Comparison of ENCODE assay signal across 17 mouse cellular contexts in the genomic region with DNA sequence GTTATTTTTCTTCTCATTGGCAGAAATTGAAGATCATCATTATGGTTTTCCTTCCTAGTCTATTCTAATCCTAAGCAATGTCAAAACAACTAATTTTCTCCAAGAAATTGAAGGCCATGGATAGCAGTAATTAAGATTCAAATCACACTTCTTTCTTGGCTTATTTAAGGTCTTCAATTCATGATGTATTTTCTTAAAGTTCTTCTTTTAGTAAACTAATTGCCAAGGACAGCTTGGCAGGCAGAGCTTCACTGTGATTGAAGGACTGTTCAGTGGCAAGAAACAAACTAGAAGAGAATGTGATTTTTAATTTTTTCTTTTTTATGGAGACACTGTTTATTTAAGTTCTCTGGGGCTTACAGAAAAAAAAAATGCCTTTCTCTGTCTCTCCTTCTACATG.
"Had no signal": no experiment of that assay in that cellular context is flagged by ENCODE, and none has a peak within 500 bp of the region (broad histone marks: within the 10 kb centered on the region; RNA-seq: fewer than 3 reads in every experiment).

No protein-coding gene starts in this region.

- H3K27ac ChIP-seq: limb, embryonic 12.5 days; limb, embryonic 15.5 days; liver, embryonic 14.5 days; lung, embryonic 15.5 days had no signal

- H3K9me3 ChIP-seq: limb, embryonic 12.5 days; limb, embryonic 15.5 days; lung, embryonic 15.5 days had no signal

- H3K9ac ChIP-seq: limb, embryonic 12.5 days; limb, embryonic 15.5 days; liver, embryonic 14.5 days; liver, postnatal 0 days; lung, embryonic 15.5 days had no signal

- H3K36me3 ChIP-seq: limb, embryonic 12.5 days; limb, embryonic 15.5 days; lung, embryonic 15.5 days had no signal

- H3K4me1 ChIP-seq: limb, embryonic 12.5 days; limb, embryonic 15.5 days; lung, embryonic 15.5 days had no signal

- DNase-seq: kidney, adult 2 months; kidney, postnatal 10 days; kidney, postnatal 36 days; left cerebral cortex, postnatal 4 days; liver, postnatal 0 days; lung, postnatal 10 days; lung, postnatal 4 days; midbrain, embryonic 14.5 days; thymus, adult 2 months; thymus, postnatal 14 days; thymus, postnatal 4 days had no signal

- H3K4me3 ChIP-seq: limb, embryonic 12.5 days; limb, embryonic 15.5 days; lung, embryonic 15.5 days had no signal

- ATAC-seq: liver, postnatal 0 days had no signal

- H3K4me2 ChIP-seq: limb, embryonic 12.5 days; limb, embryonic 15.5 days; liver, embryonic 11.5 days; lung, embryonic 15.5 days; midbrain, embryonic 11.5 days had no signal

- H3K27me3 ChIP-seq: limb, embryonic 12.5 days; limb, embryonic 15.5 days; lung, embryonic 15.5 days had no signal
